Mouse (Mus musculus) neural tube, embryonic 15.5 days (tissue): ENCODE measurements around the gene Hecw1. TPM values are rescaled to one million over a fixed set of nuclear protein-coding genes. Genes with fewer than 3 reads are reported as not detected.
"Not testable (repeated sequence)": the region's sequence is repeated elsewhere in the genome, so short reads cannot be mapped to it uniquely, and the experiment has no call there.

ENCODE experiments used
- ATAC-seq: fragments of 200-750 bp; cut with Nextera tagmentation; 2 replicates; pipeline ENCODE4 v1.8.0; 2017; ENCODE audit warnings: mild to moderate bottlenecking, moderate TSS enrichment, moderate library complexity; ENCODE audit not compliant: low FRiP score
- H3K27ac ChIP-seq: fragments of 300-500 bp; sonication (generic); replicated peaks from 2 replicates; pipeline ENCODE4 v1.5.1; 2015; ENCODE audit warnings: mild to moderate bottlenecking, inconsistent platforms
- H3K27me3 ChIP-seq: fragments of 300-500 bp; sonication (generic); replicated peaks from 2 replicates; pipeline ENCODE4 v1.6.1; 2015; ENCODE audit warnings: inconsistent platforms
- H3K36me3 ChIP-seq: fragments of 300-500 bp; sonication (generic); 2 replicates; pipeline ENCODE4 v1.6.1; 2015; ENCODE audit warnings: inconsistent platforms
- H3K4me1 ChIP-seq: fragments of 300-500 bp; sonication (generic); 2 replicates; pipeline ENCODE4 v1.6.1; 2015; ENCODE audit warnings: inconsistent platforms
- H3K4me2 ChIP-seq: fragments of 300-500 bp; sonication (generic); 2 replicates; pipeline ENCODE4 v1.6.1; 2015; ENCODE audit warnings: inconsistent platforms, mild to moderate bottlenecking, moderate library complexity
- H3K4me3 ChIP-seq: fragments of 300-500 bp; sonication (generic); replicated peaks from 2 replicates; pipeline ENCODE4 v1.5.1; 2015; ENCODE audit warnings: mild to moderate bottlenecking, inconsistent platforms
- H3K9ac ChIP-seq: fragments of 300-500 bp; sonication (generic); replicated peaks from 2 replicates; pipeline ENCODE4 v1.6.1; 2015; ENCODE audit warnings: mild to moderate bottlenecking, inconsistent platforms
- H3K9me3 ChIP-seq: fragments of 300-500 bp; sonication (generic); replicated peaks from 2 replicates; pipeline ENCODE4 v1.6.1; 2016; ENCODE audit warnings: inconsistent platforms
- WGBS: fragments of 180-500 bp; shearing (Covaris S2); methylation state at CpG from one replicate; pipeline ENCODE4 v1.1.7; 2015; ENCODE audit warnings: mixed read lengths; 5-methylcytosine and 5-hydroxymethylcytosine counted together
- polyA plus RNA-seq: library from polyadenylated mRNA; unstranded; fragments of >200 nt; fragmentation: Nextera tagmentation; extraction: Ambion mirVana; gene quantifications from 2 replicates; pipeline ENCODE4 v1.2.1, GENCODE M21; 2015

Hecw1 gene
- polyA plus RNA-seq, 1 experiment from 2014 or later: 42.7 TPM

GRCm38 (mm10) chr13:14365546-14365945, 157.5 kb downstream of the Hecw1 start:
- H3K4me3 ChIP-seq: no peak overlapping the region
- no peaks in the 10 kb centered on the region for H3K4me1 ChIP-seq
- ATAC-seq: no peak
- no peaks in the 10 kb centered on the region for H3K9me3 ChIP-seq
- H3K9ac ChIP-seq: no peak overlapping the region
- WGBS: 83% methylated on average over 3 of the region's 3 CpGs
- no peak overlapping the region for H3K27ac ChIP-seq
- no peak overlapping the region for H3K4me2 ChIP-seq
- no peaks in the 10 kb centered on the region for H3K27me3 ChIP-seq
- H3K36me3 ChIP-seq: peaks cover 20% of the 10 kb centered on the region

DNA sequence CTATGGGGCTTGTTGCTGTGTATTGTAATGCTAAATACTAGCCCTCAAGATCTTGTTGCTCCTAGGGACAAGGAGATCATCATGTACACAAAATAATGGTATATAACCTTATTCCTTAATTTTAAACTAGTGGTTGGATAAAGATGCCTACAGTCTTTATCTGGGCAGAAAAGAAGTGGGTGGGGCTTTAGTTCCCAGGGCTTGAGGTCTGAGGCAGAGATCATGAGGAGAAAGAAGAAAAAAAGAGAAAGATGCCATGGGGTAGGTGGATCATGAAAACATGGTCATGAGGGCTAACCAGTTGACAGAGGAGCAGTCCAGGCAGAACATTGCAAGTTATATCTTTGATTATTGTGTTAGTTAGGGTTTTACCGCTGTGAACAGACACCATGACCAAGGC, 195.8 kb downstream of the Hecw1 start:
- H3K27ac ChIP-seq: no peak overlapping the region
- no peaks in the 10 kb centered on the region for H3K27me3 ChIP-seq
- H3K9me3 ChIP-seq: peaks cover 5% of the 10 kb centered on the region; the same call in 1 of the 2 replicates
- no peaks in the 10 kb centered on the region for H3K4me1 ChIP-seq
- H3K36me3 ChIP-seq: no peaks in the 10 kb centered on the region
- H3K9ac ChIP-seq: no peak overlapping the region
- WGBS: 95% methylated on average over 1 of the region's 1 CpGs
- H3K4me2 ChIP-seq: no peak overlapping the region
- H3K4me3 ChIP-seq: no peak overlapping the region
- no peak for ATAC-seq

DNA sequence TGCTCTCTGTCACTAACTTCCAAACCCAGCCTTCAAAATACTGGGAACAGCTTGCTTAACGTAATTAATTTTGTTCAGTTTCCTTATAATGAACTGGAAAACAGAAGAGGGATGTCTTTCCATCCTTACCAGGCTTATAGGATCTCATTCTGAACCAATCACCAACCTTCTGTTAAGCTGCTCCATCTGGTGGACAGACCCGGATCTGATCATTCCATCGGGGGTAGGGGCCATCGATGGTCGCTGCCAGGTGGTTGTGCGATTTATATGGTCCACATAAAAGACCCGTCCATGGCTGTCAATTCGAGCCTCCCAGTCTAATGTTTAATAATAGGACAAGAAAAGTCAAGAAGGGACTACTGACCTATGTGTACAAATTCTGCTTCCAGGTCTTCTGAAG, 216.4 kb downstream of the Hecw1 start:
- Histone ChIP-seq H3K9ac (no peak overlapping the region), H3K36me3 (peaks cover 26% of the 10 kb centered on the region), H3K4me2 (no peak overlapping the region), H3K9me3 (no peaks in the 10 kb centered on the region), H3K27ac (no peak overlapping the region), H3K27me3 (no peaks in the 10 kb centered on the region), H3K4me3 (no peak overlapping the region), H3K4me1 (no peaks in the 10 kb centered on the region)
- 26% methylated on average over 8 of the region's 8 CpGs for WGBS
- no peak for ATAC-seq

- 88% methylated on average over 1 of the region's 1 CpGs for WGBS
- Histone ChIP-seq H3K27me3 (no peaks in the 10 kb centered on the region), H3K4me1 (no peaks in the 10 kb centered on the region), H3K4me2 (no peak overlapping the region), H3K27ac (no peak overlapping the region), H3K9me3 (no peaks in the 10 kb centered on the region), H3K36me3 (peaks cover 32% of the 10 kb centered on the region), H3K4me3 (no peak overlapping the region), H3K9ac (no peak overlapping the region)
- ATAC-seq: no peak
Measured at GRCm38 (mm10) chr13:14304103-14304502, 218.9 kb downstream of the Hecw1 start.

DNA sequence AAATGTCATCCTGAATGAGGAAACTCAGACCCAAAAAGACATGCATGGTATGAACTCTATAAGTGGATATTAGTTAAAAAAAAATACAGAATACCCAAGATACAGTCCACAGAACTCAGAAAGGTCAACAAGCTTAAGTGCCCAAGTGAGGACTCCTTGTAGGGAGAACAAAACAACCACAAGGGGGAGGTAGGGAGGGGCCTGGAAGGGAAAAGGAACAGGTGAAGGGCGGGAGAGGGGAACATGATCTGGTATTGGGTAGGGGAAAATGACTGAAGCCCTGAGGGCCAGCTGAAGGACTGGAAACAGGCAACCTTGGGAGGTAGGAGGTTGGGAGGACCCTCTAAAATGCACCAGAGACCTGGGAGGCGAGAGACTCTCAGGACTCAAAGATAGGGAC, 220.1 kb downstream of the Hecw1 start:
- Histone ChIP-seq H3K36me3 (peaks cover 42% of the 10 kb centered on the region), H3K4me1 (no peaks in the 10 kb centered on the region), H3K4me2 (no peak overlapping the region), H3K27me3 (no peaks in the 10 kb centered on the region), H3K9ac (no peak overlapping the region), H3K27ac (no peak overlapping the region), H3K9me3 (no peaks in the 10 kb centered on the region), H3K4me3 (no peak overlapping the region)
- 45% methylated on average over 2 of the region's 2 CpGs for WGBS
- ATAC-seq: no peak

DNA sequence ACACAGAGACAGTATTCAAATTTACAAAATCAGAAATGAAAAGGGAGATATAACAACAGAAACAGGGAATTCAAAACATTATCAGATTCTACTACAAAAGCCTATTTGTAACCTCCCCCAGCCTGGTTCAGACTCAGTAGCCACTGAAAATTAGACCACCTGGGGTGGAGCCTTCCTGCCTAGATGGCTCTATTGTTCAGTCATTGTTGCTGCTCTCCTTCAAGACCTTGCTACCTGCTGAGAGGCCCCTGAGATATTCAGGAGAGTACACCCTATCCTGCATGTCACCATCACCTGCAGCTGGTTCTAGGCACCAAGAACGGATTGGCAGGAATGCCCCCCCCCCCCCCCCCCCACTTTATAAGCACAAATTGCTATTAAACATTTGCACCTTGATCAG, 233.0 kb downstream of the Hecw1 start:
- H3K27ac ChIP-seq: no peak overlapping the region
- peaks cover 17% of the 10 kb centered on the region; the same call in 1 of the 2 replicates for H3K36me3 ChIP-seq
- H3K4me2 ChIP-seq: no peak overlapping the region
- H3K9ac ChIP-seq: no peak overlapping the region
- no peaks in the 10 kb centered on the region for H3K4me1 ChIP-seq
- H3K27me3 ChIP-seq: no peaks in the 10 kb centered on the region
- 67% methylated on average over 1 of the region's 1 CpGs for WGBS
- no peaks in the 10 kb centered on the region for H3K9me3 ChIP-seq
- H3K4me3 ChIP-seq: no peak overlapping the region
- no peak for ATAC-seq

DNA sequence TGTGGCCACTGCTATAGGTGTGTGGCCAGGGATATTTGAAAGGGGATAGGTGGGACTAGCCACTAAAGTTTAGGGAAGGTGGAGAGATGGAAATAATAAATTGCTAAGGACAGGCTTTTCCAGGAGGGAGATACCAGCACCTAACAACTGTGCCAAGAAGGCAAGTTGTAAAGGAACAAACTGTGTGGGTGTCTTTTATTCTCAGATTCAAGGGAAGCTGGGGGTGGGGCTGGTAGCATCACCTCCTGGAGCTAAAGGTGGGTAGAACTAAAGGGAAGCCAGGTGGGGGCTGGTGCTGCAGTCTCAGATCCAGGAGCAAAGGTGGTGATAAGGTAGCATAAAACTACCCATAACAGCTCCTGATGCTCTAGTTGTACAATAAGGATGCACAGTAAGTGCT, 251.6 kb downstream of the Hecw1 start:
- Histone ChIP-seq H3K4me3 (no peak overlapping the region), H3K36me3 (peaks cover 19% of the 10 kb centered on the region), H3K9ac (no peak overlapping the region), H3K27me3 (no peaks in the 10 kb centered on the region), H3K4me2 (no peak overlapping the region), H3K4me1 (no peaks in the 10 kb centered on the region), H3K9me3 (no peaks in the 10 kb centered on the region), H3K27ac (no peak overlapping the region)
- no peak for ATAC-seq

- H3K9me3 ChIP-seq, H3K27me3 ChIP-seq, H3K4me1 ChIP-seq, H3K9ac ChIP-seq, H3K4me2 ChIP-seq, ATAC-seq, H3K4me3 ChIP-seq, H3K27ac ChIP-seq: not testable (repeated sequence)
- peaks cover 33% of the 10 kb centered on the region for H3K36me3 ChIP-seq
- WGBS: 49% methylated on average over 9 of the region's 9 CpGs
Measured at GRCm38 (mm10) chr13:14260939-14261338, 262.1 kb downstream of the Hecw1 start.

- Histone ChIP-seq H3K36me3 (peaks cover 32% of the 10 kb centered on the region), H3K27me3 (no peaks in the 10 kb centered on the region), H3K4me1 (no peaks in the 10 kb centered on the region), H3K4me3 (no peak overlapping the region), H3K4me2 (no peak overlapping the region), H3K27ac (no peak overlapping the region), H3K9me3 (no peaks in the 10 kb centered on the region), H3K9ac (no peak overlapping the region)
- no peak for ATAC-seq
- WGBS: 56% methylated on average over 2 of the region's 2 CpGs
Measured at GRCm38 (mm10) chr13:14245946-14246345, 277.1 kb downstream of the Hecw1 start.

DNA sequence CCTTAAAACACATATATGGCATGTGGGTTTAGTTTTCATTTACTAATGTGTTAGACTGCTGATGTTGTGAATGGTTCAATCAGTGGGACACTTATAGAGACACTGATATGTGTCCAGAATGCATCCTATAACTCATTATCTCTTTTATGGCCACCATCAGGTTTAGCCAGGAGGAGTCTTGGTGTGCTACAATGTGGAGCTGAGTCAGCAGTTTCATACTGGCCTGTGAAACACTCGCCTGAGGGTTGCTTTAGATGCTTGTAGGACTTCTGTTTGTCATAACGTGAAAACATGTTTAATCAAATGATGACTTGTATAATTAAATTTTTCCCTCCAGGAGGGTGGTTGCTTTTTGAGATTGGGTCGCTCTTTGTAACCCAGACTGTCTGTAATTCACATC, 343.4 kb downstream of the Hecw1 start:
- no peak overlapping the region for H3K27ac ChIP-seq
- no peak overlapping the region for H3K9ac ChIP-seq
- no peaks in the 10 kb centered on the region for H3K36me3 ChIP-seq
- WGBS: 79% methylated on average over 3 of the region's 3 CpGs
- H3K9me3 ChIP-seq: no peaks in the 10 kb centered on the region
- no peak for ATAC-seq
- no peak overlapping the region for H3K4me3 ChIP-seq
- H3K27me3 ChIP-seq: no peaks in the 10 kb centered on the region
- H3K4me1 ChIP-seq: no peaks in the 10 kb centered on the region
- no peak overlapping the region for H3K4me2 ChIP-seq

- Histone ChIP-seq H3K27me3 (no peaks in the 10 kb centered on the region), H3K36me3 (no peaks in the 10 kb centered on the region), H3K27ac (no peak overlapping the region), H3K4me2 (no peak overlapping the region), H3K4me3 (no peak overlapping the region), H3K9ac (no peak overlapping the region), H3K4me1 (no peaks in the 10 kb centered on the region), H3K9me3 (no peaks in the 10 kb centered on the region)
- WGBS: 91% methylated on average over 1 of the region's 1 CpGs
- ATAC-seq: no peak
Measured at GRCm38 (mm10) chr13:14177989-14178388, 345.0 kb downstream of the Hecw1 start.
